Mouse (Mus musculus) liver, postnatal 0 days (tissue): Measurements from ENCODE around the gene B3gnt9.

Experiments used
- CTCF ChIP-seq: sonication (generic); IDR thresholded peaks from 2 replicates; pipeline ENCODE4 v1.5.1; 2016; ENCODE audit warnings: antibody characterized with exemption, low read depth
- EP300 ChIP-seq: IDR thresholded peaks from 2 replicates; pipeline ENCODE4 v1.6.1; 2016; ENCODE audit warnings: antibody characterized with exemption, low read depth, mild to moderate bottlenecking

- TF ChIP-seq CTCF (peak; percentile 84), EP300 (no peak)
Measured at GRCm38 (mm10) chr8:105217926-105218522, 36.9 kb downstream of the B3gnt9 start.
